Mouse (Mus musculus) cerebellum, adult 2 months (tissue): Measurements from ENCODE around the gene Tram2. TPM values are rescaled to one million over a fixed set of nuclear protein-coding genes. Genes with fewer than 3 reads are reported as not detected.
A peak's percentile ranks its signal among the peaks of the same experiment; 100 is the strongest.

Experiments used
- DNase-seq, 2 experiments: peaks; one replicate each; pipeline ENCODE4 v3.0.0; 2021
- H3K27ac ChIP-seq: fragments of 200-500 bp; 2 replicates; pipeline ENCODE4 v1.5.1; 2012; ENCODE audit warnings: low read length, control low read depth, inconsistent platforms; ENCODE audit not compliant: insufficient read depth
- H3K27me3 ChIP-seq: fragments of 200-500 bp; 2 replicates; pipeline ENCODE4 v1.6.1; 2012; ENCODE audit warnings: inconsistent platforms, mild to moderate bottlenecking, low read length, moderate library complexity; ENCODE audit not compliant: control insufficient read depth, insufficient read depth
- H3K4me1 ChIP-seq: fragments of 200-500 bp; 2 replicates; pipeline ENCODE4 v1.6.1; 2011; ENCODE audit warnings: low read length; ENCODE audit not compliant: control insufficient read depth, insufficient read depth
- H3K4me3 ChIP-seq: fragments of 200-500 bp; replicated peaks from 2 replicates; pipeline ENCODE3; 2011; ENCODE audit warnings: mild to moderate bottlenecking, low read depth, low read length, control low read depth; ENCODE audit not compliant: insufficient read depth
- CTCF ChIP-seq: fragments of 200-500 bp; IDR thresholded peaks from 2 replicates; pipeline ENCODE4 v1.5.1; 2011; ENCODE audit warnings: low read depth, mild to moderate bottlenecking, control low read depth, low read length, moderate library complexity, borderline replicate concordance; ENCODE audit not compliant: insufficient read depth
- POLR2A ChIP-seq: fragments of 200-500 bp; IDR thresholded peaks from 2 replicates; pipeline ENCODE4 v1.6.1; 2011; ENCODE audit warnings: low read length, control low read depth, borderline replicate concordance; ENCODE audit not compliant: insufficient read depth
- WGBS: fragments of 180-500 bp; shearing (Covaris S2); methylation state at CpG from one replicate; pipeline ENCODE4 v1.1.7; 2018; 5-methylcytosine and 5-hydroxymethylcytosine counted together
- polyA plus RNA-seq: library from polyadenylated mRNA; depleted of rRNA; stranded (reverse); fragments of >200 nt; gene quantifications from 2 replicates; pipeline ENCODE4 v1.2.3, GENCODE M21; 2012

Tram2 gene
- polyA plus RNA-seq, 1 experiment: 0.93 TPM

DNA sequence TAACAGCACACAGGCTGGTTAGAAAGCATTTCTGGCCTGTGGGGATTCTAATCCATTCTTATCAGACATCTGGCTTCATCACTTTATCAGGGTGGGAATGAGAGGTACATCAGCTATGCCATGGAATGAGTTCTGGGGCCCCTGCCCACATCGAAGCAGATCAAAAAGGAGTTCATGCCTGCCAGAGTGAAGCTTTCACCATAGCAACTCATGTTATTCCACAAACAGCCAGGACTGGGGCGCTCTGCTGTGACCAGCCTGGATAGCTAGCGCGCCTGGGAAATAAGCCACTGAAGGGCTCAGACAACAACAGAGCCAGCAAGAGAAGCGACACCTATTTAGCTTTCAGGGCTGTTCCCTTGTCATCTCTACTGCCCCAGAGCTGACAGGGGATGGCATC is 4.8 kb downstream of the Tram2 start:
- 48% methylated on average over 5 of the region's 5 CpGs for WGBS

DNA sequence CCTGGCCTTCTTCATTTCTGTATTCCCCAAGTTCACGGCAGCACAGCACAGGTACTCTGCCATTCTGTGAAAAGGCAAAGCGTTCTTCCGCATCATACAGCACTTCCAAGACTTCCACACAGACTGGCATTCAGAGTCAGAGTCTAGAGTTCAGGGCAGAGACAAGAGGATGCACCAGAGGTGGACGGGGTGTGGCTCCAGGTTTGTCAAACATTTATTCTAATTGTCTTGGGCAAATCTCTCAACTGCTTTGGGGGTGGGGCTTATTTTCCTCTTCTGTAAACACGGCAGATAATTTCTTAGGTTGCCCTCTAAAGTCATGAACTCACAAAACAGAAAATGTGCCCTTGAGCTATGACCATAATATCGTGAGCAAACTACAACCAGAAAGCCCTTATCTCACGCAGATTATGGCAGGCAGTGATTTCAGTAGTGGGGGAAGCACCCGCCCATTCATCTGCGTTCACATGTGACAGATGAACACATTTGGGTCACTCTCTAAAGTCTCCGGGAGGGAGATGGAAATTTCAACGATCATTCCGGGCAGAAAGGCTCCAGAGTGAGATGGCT is 6.1 kb downstream of the Tram2 start:
- no peak overlapping the region for H3K27ac ChIP-seq
- no peak for TF ChIP-seq POLR2A
- no peak for TF ChIP-seq CTCF
- WGBS: 60% methylated on average over 12 of the region's 12 CpGs
- no peaks in the 10 kb centered on the region for H3K4me1 ChIP-seq
- no peak overlapping the region for H3K4me3 ChIP-seq
- no peaks in the 10 kb centered on the region for H3K27me3 ChIP-seq
- DNase-seq: no peak

More for the DNA sequence above, 4.8 kb downstream of the Tram2 start:
- H3K4me3 ChIP-seq: no peak overlapping the region
- no peak for TF ChIP-seq CTCF
- no peak for TF ChIP-seq POLR2A
- no peaks in the 10 kb centered on the region for H3K4me1 ChIP-seq
- no peak overlapping the region for H3K27ac ChIP-seq
- no peaks in the 10 kb centered on the region for H3K27me3 ChIP-seq
- DNase-seq: no peak

DNA sequence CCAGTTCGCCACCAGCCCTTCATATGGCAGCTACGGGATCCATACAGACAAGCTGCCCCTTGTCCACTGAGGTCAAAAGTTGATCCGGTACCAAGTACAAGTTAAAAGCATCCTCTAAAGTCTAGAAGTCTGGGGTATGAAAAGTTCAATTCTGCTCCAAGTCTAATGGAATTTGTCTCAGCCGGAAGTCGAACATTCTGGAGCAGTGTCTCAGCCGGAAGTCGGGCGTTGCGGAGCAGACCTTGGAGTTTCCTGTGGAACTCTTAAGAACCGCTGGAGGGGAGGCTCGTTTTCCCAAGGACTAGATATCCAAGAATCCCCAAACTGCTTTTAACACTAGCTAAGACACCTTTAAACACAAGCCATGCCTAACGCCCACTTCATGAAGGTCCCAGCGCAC is 8.4 kb downstream of the Tram2 start:
- DNase-seq: no peak
- Histone ChIP-seq H3K27ac (no peak overlapping the region), H3K27me3 (no peaks in the 10 kb centered on the region), H3K4me1 (no peaks in the 10 kb centered on the region), H3K4me3 (no peak overlapping the region)
- TF ChIP-seq CTCF: no peak
- WGBS: 90% methylated on average over 13 of the region's 13 CpGs

- Histone ChIP-seq H3K4me3 (no peak overlapping the region), H3K27me3 (no peaks in the 10 kb centered on the region), H3K27ac (no peak overlapping the region), H3K4me1 (no peaks in the 10 kb centered on the region)
- DNase-seq: no peak
- TF ChIP-seq POLR2A: no peak
- TF ChIP-seq CTCF: no peak
- 86% methylated on average over 12 of the region's 12 CpGs for WGBS
Measured at GRCm38 (mm10) chr1:21069830-21070522, 9.1 kb downstream of the Tram2 start.

DNA sequence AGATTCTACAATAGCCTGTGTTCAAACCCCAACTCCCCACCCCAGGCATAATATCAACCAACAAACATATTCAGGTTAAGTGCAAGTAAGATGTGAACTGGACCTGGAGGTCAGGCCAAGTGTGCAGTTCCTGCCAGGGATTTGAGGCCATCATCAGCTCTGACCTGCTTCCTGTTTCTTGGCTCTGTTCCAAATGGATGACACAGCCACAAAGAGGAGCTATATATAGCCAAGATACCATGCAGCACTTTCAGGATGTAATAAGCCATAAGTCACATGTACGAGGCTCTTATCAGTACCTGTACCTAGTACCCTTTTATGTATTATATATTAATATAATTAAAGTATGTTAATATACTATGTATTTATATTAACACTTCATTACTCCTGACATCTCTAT is 10.5 kb downstream of the Tram2 start:
- 7% methylated on average over 1 of the region's 1 CpGs for WGBS
- Histone ChIP-seq H3K27ac (no peak overlapping the region), H3K27me3 (no peaks in the 10 kb centered on the region), H3K4me1 (no peaks in the 10 kb centered on the region), H3K4me3 (no peak overlapping the region)
- TF ChIP-seq CTCF (no peak), POLR2A (no peak)
- DNase-seq: peak in 1 of 2 experiments; percentile 53

DNA sequence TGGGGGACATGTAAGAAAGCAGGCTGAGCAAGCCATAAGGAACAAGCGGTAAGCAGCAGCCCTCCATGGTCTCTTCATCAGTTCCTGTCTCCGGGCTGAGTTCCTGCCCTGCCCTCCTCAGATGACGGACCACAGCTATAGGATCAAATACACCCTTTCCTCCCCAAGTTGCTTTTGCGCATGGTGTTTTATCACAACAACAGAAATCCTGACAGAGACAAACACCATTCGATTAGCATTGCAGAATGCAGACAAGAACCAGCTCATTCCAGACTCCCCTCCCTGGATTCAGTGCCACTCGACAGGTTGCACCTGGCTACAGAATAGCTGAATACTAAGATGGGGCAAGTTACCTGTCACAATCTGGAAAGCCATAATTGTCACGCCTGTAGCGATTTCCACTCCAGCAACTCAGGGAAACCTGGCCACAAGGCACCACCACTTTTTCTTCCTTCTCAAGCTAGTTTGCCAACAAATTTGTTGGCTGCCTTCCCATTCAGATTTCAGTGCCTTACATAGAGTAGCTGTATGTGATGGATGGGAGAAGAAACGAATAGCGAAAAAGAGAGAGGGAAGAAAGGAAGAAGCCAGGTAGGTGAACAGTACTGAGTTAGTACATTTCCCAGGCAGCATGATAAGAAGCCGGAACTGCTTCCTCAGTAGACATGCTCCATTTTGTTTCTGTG is 11.3 kb downstream of the Tram2 start:
- Histone ChIP-seq H3K4me3 (no peak overlapping the region), H3K27ac (no peak overlapping the region), H3K4me1 (no peaks in the 10 kb centered on the region), H3K27me3 (no peaks in the 10 kb centered on the region)
- no peak for TF ChIP-seq CTCF
- no peak for TF ChIP-seq POLR2A
- DNase-seq: no peak
- WGBS: 74% methylated on average over 11 of the region's 11 CpGs

DNA sequence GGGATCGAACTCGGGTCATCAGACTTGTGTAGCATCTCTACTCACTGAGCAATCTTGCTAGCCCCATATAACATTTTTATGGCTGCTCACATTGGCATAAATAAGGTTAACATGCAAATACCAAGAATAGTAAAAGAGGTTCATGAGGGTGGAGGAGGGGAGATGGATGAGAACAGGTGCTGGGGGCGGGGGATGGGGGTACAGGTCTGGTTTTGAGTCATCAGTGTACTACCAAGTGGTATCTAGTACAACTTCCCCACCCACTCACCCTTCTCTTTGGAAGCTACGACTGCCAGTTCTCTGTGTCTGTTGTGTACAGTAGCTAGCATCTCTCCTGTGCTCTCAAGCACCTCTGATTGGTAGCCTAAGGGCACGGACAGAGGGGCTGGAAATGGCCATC is 14.9 kb downstream of the Tram2 start:
- TF ChIP-seq CTCF (no peak), POLR2A (no peak)
- H3K27me3 ChIP-seq: no peaks in the 10 kb centered on the region
- no peak overlapping the region for H3K4me3 ChIP-seq
- WGBS: 93% methylated on average over 5 of the region's 5 CpGs
- DNase-seq: no peak
- H3K4me1 ChIP-seq: no peaks in the 10 kb centered on the region
- no peak overlapping the region for H3K27ac ChIP-seq

DNA sequence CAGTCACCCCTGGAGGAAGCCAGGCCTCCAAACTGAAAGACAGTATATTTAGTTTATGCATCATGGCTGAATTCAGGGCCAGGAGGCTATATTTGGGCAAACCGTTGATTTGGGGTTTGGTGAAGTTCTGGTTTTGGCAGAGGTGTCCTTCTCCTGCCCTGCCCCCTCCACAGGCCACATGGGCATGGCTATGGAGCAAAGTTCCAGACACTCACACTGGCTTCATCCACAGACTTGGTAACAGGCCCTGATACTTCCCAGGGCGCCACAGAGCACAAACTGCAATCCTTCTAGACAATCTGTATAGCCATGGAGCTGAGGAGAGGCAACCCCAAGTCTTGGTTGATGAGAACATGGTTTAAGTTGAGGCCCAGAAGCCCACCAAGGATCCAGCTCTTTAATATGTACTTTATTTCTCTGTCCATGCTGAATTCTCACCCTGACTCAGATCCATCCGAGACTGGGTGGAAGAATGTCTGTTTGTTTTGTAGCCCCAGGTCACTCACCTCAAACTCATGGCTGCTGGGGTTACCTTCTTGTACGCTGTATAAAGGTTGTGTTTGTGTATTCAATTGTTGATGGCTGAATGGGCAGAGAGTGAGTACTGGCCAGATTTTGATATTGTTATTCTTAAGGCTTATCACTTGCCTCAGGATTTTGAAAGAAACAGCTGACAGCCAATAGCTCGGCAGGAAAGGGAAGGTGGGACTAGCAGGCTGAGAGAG is 19.5 kb downstream of the Tram2 start:
- no peak for DNase-seq
- no peaks in the 10 kb centered on the region for H3K4me1 ChIP-seq
- no peaks in the 10 kb centered on the region for H3K27me3 ChIP-seq
- no peak overlapping the region for H3K27ac ChIP-seq
- WGBS: 86% methylated on average over 5 of the region's 5 CpGs
- TF ChIP-seq POLR2A (no peak), CTCF (no peak)
- no peak overlapping the region for H3K4me3 ChIP-seq
